Mouse (Mus musculus): Measurements from ENCODE around the gene Hoxc11. TPM values are rescaled to one million over a fixed set of nuclear protein-coding genes. Genes with fewer than 3 reads are reported as not detected.

The Hoxc11 gene
- total RNA-seq (2015) (not detected in 2 replicates), total RNA-seq (2017) (not detected in 2 replicates)

- no peak for ATAC-seq (ENCODE audit: poor library complexity, severe bottlenecking)
These were observed at the start of gene Hoxc11 for GRCm38 (mm10) chr15:102954192-102955006. TSS of gene Hoxc11 (plus strand) at chr15:102954427.

- no peak for ATAC-seq (ENCODE audit: poor library complexity, severe bottlenecking)
These were observed 49.3 kb upstream of the Hoxc11 start for GRCm38 (mm10) chr15:102904946-102905345.

- no peak for ATAC-seq (ENCODE audit: poor library complexity, severe bottlenecking)
These were observed 44.7 kb upstream of the Hoxc11 start for GRCm38 (mm10) chr15:102909536-102909935.

- ATAC-seq (ENCODE audit: poor library complexity, severe bottlenecking) = no peak
These were observed 44.2 kb upstream of the Hoxc11 start for GRCm38 (mm10) chr15:102910038-102910437.

- no peak for ATAC-seq (ENCODE audit: poor library complexity, severe bottlenecking)
These were observed 43.6 kb upstream of the Hoxc11 start for GRCm38 (mm10) chr15:102910496-102911095.

GRCm38 (mm10) chr15:102913038-102913585, 41.1 kb upstream of the Hoxc11 start:
- ATAC-seq (ENCODE audit: poor library complexity, severe bottlenecking) = no peak

- no peak for ATAC-seq (ENCODE audit: poor library complexity, severe bottlenecking)
These were observed 36.2 kb upstream of the Hoxc11 start for GRCm38 (mm10) chr15:102917972-102918572.

- no peak for ATAC-seq (ENCODE audit: poor library complexity, severe bottlenecking)
These were observed 35.5 kb upstream of the Hoxc11 start for GRCm38 (mm10) chr15:102918611-102919265.

GRCm38 (mm10) chr15:102919336-102920180, 34.7 kb upstream of the Hoxc11 start:
- ATAC-seq (ENCODE audit: poor library complexity, severe bottlenecking) = no peak

- ATAC-seq (ENCODE audit: poor library complexity, severe bottlenecking) = no peak
These were observed 33.6 kb upstream of the Hoxc11 start for GRCm38 (mm10) chr15:102920619-102921018.

- ATAC-seq (ENCODE audit: poor library complexity, severe bottlenecking) = no peak
These were observed 32.9 kb upstream of the Hoxc11 start, which contains the start of gene Hoxc13 for GRCm38 (mm10) chr15:102921053-102922011. TSS of gene Hoxc13 (plus strand) at chr15:102921103.

GRCm38 (mm10) chr15:102922012-102922362, 32.2 kb upstream of the Hoxc11 start:
- ATAC-seq (ENCODE audit: poor library complexity, severe bottlenecking) = no peak

- ATAC-seq (ENCODE audit: poor library complexity, severe bottlenecking) = no peak
These were observed 31.4 kb upstream of the Hoxc11 start for GRCm38 (mm10) chr15:102922636-102923500.

- ATAC-seq (ENCODE audit: poor library complexity, severe bottlenecking) = no peak
These were observed 27.1 kb upstream of the Hoxc11 start for GRCm38 (mm10) chr15:102927032-102927645.

- ATAC-seq (ENCODE audit: poor library complexity, severe bottlenecking) = no peak
These were observed 22.4 kb upstream of the Hoxc11 start for GRCm38 (mm10) chr15:102931706-102932358.

- no peak for ATAC-seq (ENCODE audit: poor library complexity, severe bottlenecking)
These were observed 19.8 kb upstream of the Hoxc11 start for GRCm38 (mm10) chr15:102934438-102934837.

GRCm38 (mm10) chr15:102934897-102935296, 19.3 kb upstream of the Hoxc11 start:
- ATAC-seq (ENCODE audit: poor library complexity, severe bottlenecking) = no peak
